Mouse (Mus musculus) liver, embryonic 11.5 days (tissue): Measurements from ENCODE around the gene Ifna12. TPM values are rescaled to one million over a fixed set of nuclear protein-coding genes. Genes with fewer than 3 reads are reported as not detected.
"Not testable (repeated sequence)": the region's sequence is repeated elsewhere in the genome, so short reads cannot be mapped to it uniquely, and the experiment has no call there.

Source experiments
- ATAC-seq: fragments of 200-750 bp; cut with Nextera tagmentation; replicated peaks from 2 replicates; pipeline ENCODE4 v1.8.0; 2017; ENCODE audit warnings: moderate number of reproducible peaks, mild to moderate bottlenecking, moderate TSS enrichment, moderate library complexity; ENCODE audit not compliant: low FRiP score
- DNase-seq: peaks from one replicate; pipeline ENCODE4 v3.0.0-alpha.2; 2017; ENCODE audit warnings: low spot score
- H3K27ac ChIP-seq: fragments of 300-500 bp; sonication (generic); 2 replicates; pipeline ENCODE4 v1.5.1; 2014; ENCODE audit warnings: mild to moderate bottlenecking, low read depth, low read length, control low read depth
- H3K27me3 ChIP-seq: fragments of 300-500 bp; sonication (generic); replicated peaks from 2 replicates; pipeline ENCODE4 v1.6.1; 2014; ENCODE audit warnings: low read length, mixed read lengths; ENCODE audit not compliant: control insufficient read depth, insufficient read depth
- H3K36me3 ChIP-seq: fragments of 300-500 bp; sonication (generic); 2 replicates; pipeline ENCODE4 v1.6.1; 2014; ENCODE audit warnings: mild to moderate bottlenecking, low read length, moderate library complexity, mixed read lengths; ENCODE audit not compliant: control insufficient read depth, insufficient read depth
- H3K4me1 ChIP-seq: fragments of 300-500 bp; sonication (generic); replicated peaks from 2 replicates; pipeline ENCODE4 v1.6.1; 2014; ENCODE audit warnings: low read length, mixed read lengths; ENCODE audit not compliant: control insufficient read depth, insufficient read depth
- H3K4me2 ChIP-seq: fragments of 300-500 bp; sonication (generic); 2 replicates; pipeline ENCODE4 v1.6.1; 2014; ENCODE audit warnings: mild to moderate bottlenecking, control low read depth, moderate library complexity
- H3K4me3 ChIP-seq: fragments of 300-500 bp; sonication (generic); 2 replicates; pipeline ENCODE4 v1.5.1; 2014; ENCODE audit warnings: low read depth, low read length, control low read depth
- H3K9ac ChIP-seq: fragments of 300-500 bp; sonication (generic); 2 replicates; pipeline ENCODE4 v1.6.1; 2014; ENCODE audit warnings: low read depth, low read length, control low read depth
- H3K9me3 ChIP-seq: fragments of 300-500 bp; sonication (generic); 2 replicates; pipeline ENCODE4 v1.6.1; 2016; ENCODE audit warnings: low read length, inconsistent platforms, mixed read lengths; ENCODE audit not compliant: control insufficient read depth
- polyA plus RNA-seq: library from polyadenylated mRNA; unstranded; fragments of >200 nt; fragmentation: Nextera tagmentation; extraction: Ambion mirVana; gene quantifications from 2 replicates; pipeline ENCODE4 v1.2.1, GENCODE M21; 2014

Ifna12 gene
- polyA plus RNA-seq, 1 experiment from 2014 or later = not detected

GRCm38 (mm10) chr4:88558145-88558544 lies 45.0 kb downstream of the Ifna12 start, which contains the start of gene Ifna15:
Gene Ifna15, minus strand, starts transcription at chr4:88558245.
- H3K36me3 ChIP-seq, H3K9ac ChIP-seq, H3K27me3 ChIP-seq, ATAC-seq, H3K4me2 ChIP-seq, H3K4me1 ChIP-seq, H3K27ac ChIP-seq, H3K9me3 ChIP-seq, DNase-seq, H3K4me3 ChIP-seq: not testable (repeated sequence)

Other genes with a start within 250 kb of the Ifna12 start
- gene Hacd4, start 164.4 kb downstream of the Ifna12 start, polyA plus RNA-seq = 6.3 and 7.2 TPM in 2 replicates
- gene Ifnb1, start 80.6 kb downstream of the Ifna12 start, polyA plus RNA-seq = not detected in 2 replicates
- gene Ifna15, start 45.1 kb downstream of the Ifna12 start, polyA plus RNA-seq = not detected in 2 replicates
- not detected in 2 replicates for gene Ifna14, start 31.6 kb downstream of the Ifna12 start, polyA plus RNA-seq
- not detected in 2 replicates for gene Ifna9, start 11.0 kb downstream of the Ifna12 start, polyA plus RNA-seq
- not detected in 2 replicates for gene C87499, start 31.0 kb upstream of the Ifna12 start, polyA plus RNA-seq
- gene Ifna13, start 41.1 kb upstream of the Ifna12 start, polyA plus RNA-seq = not detected in 2 replicates
- not detected in 2 replicates for gene Ifna16, start 73.5 kb upstream of the Ifna12 start, polyA plus RNA-seq
- not detected in 2 replicates for gene Ifna2, start 80.5 kb upstream of the Ifna12 start, polyA plus RNA-seq
- not detected in 2 replicates for gene Ifnab, start 88.0 kb upstream of the Ifna12 start, polyA plus RNA-seq
- gene Gm26566, start 118.4 kb upstream of the Ifna12 start, polyA plus RNA-seq = 0.85 and 0.96 TPM in 2 replicates
- 65.1 and 72.9 TPM in 2 replicates for gene Klhl9, start 119.1 kb upstream of the Ifna12 start, polyA plus RNA-seq
- not detected in 2 replicates for gene Gm13271, start 151.5 kb upstream of the Ifna12 start, polyA plus RNA-seq
- gene Gm13283, start 156.7 kb upstream of the Ifna12 start, polyA plus RNA-seq = not detected in 2 replicates
- gene Gm13290, start 170.5 kb upstream of the Ifna12 start, polyA plus RNA-seq = not detected in 2 replicates
- not detected in 2 replicates for gene Gm13289, start 173.5 kb upstream of the Ifna12 start, polyA plus RNA-seq
- gene Gm13272, start 176.5 kb upstream of the Ifna12 start, polyA plus RNA-seq = not detected in 2 replicates
- gene Ifnz, start 178.8 kb upstream of the Ifna12 start, polyA plus RNA-seq = not detected in 2 replicates
- gene Gm13276, start 182.3 kb upstream of the Ifna12 start, polyA plus RNA-seq = not detected in 2 replicates
- gene Gm13277, start 185.3 kb upstream of the Ifna12 start, polyA plus RNA-seq = not detected in 2 replicates
- not detected in 2 replicates for gene Gm13278, start 188.2 kb upstream of the Ifna12 start, polyA plus RNA-seq
- not detected in 2 replicates for gene Gm13275, start 191.1 kb upstream of the Ifna12 start, polyA plus RNA-seq
- not detected in 2 replicates for gene Gm13279, start 194.0 kb upstream of the Ifna12 start, polyA plus RNA-seq
- 0.26 and 0.66 TPM in 2 replicates for gene Gm13285, start 196.3 kb upstream of the Ifna12 start, polyA plus RNA-seq
- gene Gm13287, start 199.9 kb upstream of the Ifna12 start, polyA plus RNA-seq = not detected in 2 replicates
- gene Gm13288, start 202.2 kb upstream of the Ifna12 start, polyA plus RNA-seq = not detected in 2 replicates
- gene Ifna7, start 212.9 kb upstream of the Ifna12 start, polyA plus RNA-seq = not detected in 2 replicates
- not detected in 2 replicates for gene Ifna11, start 216.6 kb upstream of the Ifna12 start, polyA plus RNA-seq
- not detected in 2 replicates for gene Ifna6, start 224.0 kb upstream of the Ifna12 start, polyA plus RNA-seq
- not detected in 2 replicates for gene Ifna5, start 232.1 kb upstream of the Ifna12 start, polyA plus RNA-seq
- not detected in 2 replicates for gene Ifna4, start 238.5 kb upstream of the Ifna12 start, polyA plus RNA-seq
- not detected in 2 replicates for gene Ifna1, start 246.7 kb upstream of the Ifna12 start, polyA plus RNA-seq